Mouse (Mus musculus): ENCODE results near the gene Aarsd1. TPM values are rescaled to one million over a fixed set of nuclear protein-coding genes. Genes with fewer than 3 reads are reported as not detected.
A peak's percentile ranks its signal among the peaks of the same experiment; 100 is the strongest.
"Not testable (repeated sequence)": the region's sequence is repeated elsewhere in the genome, so short reads cannot be mapped to it uniquely, and the experiment has no call there.

Gene Aarsd1
- total RNA-seq, 2 experiments from 2014 or later: 43.9 to 48.9 TPM

- DNase-seq (ENCODE audit: extremely low spot score in 1 of 2, low spot score in 1 of 2): no peak
Observed at GRCm38 (mm10) chr11:101448274-101448746, 30.9 kb upstream of the Aarsd1 start, which contains the start of gene Ifi35. Gene Ifi35, plus strand, starts transcription at chr11:101448407.

DNA sequence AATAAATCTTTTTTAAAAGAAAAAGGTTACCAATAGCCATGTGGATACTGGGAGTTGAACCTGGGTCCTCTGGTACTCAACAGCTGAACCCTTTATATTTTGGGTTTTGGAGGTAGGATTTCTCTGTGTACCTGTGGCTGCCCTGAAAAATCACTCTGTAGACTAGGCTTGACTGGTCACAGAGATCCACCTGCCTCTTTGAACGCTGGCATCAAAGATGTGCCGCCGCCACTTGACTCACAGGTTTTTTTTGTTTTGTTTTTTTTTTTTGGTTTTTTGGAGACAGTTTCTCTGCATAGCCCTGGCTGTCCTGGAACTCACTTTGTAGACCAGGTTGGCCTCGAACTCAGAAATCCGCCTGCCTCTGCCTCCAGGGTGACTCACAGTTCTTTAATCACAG, 30.4 kb upstream of the Aarsd1 start:
- DNase-seq (ENCODE audit: extremely low spot score in 1 of 2, low spot score in 1 of 2): no peak

DNA sequence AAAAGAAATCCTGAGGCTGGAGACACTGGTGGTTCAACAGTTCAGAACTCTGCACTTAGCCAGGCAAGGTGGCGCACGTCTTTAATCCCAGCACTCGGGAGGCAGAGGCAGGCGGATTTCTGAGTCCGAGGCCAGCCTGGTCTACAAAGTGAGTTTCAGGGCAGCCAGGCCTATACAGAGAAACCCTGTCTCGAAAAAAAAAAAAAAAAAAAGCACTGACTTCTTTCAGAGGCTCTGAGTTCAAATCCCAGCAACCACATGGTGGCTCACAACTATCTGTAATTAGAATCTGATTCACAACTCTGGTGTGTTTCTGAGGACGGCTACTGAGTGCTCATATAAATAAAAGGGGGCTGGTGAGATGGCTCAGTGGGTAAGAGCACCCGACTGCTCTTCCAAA, 29.4 kb upstream of the Aarsd1 start:
- DNase-seq (ENCODE audit: extremely low spot score in 1 of 2, low spot score in 1 of 2): not testable (repeated sequence)

DNA sequence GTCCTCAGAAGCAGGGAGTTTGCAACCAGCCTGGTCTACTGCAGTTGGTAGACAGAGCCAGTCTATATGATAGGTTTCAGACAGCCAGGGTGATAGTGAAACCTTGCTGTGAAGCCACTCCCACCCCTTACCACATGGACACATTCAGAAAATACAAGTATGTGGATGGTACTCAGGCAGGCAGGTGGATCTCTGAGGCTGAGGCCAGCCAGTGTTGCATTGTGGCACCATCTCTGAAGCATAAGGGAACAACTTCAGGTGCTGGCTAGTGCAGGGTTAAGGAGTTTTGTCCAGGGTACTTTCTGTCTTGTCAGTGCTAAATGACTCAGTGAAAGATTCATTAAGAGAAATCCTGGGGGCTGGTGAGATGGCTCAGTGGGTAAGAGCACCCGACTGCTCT, 28.9 kb upstream of the Aarsd1 start:
- DNase-seq (ENCODE audit: extremely low spot score in 1 of 2, low spot score in 1 of 2): no peak

DNA sequence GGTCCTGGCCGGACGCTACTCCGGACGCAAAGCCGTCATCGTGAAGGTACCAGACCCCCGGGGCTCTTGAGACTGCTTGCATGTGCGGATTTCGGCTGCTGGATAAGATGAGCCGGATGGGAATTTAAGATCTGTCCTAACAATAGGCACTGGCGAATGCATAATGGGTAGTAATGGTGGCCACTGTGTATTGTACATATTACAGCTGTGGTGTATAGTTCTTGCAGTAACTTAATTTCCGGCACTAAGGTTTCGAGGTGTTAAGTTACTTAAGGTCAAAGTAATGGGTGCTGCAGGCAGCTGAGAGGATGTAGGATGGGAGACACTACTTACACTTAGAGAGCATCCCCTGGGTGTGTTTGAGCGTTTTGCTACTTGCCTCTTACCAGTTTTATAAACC, 25.3 kb upstream of the Aarsd1 start:
- no peak for DNase-seq (ENCODE audit: extremely low spot score in 1 of 2, low spot score in 1 of 2)

DNA sequence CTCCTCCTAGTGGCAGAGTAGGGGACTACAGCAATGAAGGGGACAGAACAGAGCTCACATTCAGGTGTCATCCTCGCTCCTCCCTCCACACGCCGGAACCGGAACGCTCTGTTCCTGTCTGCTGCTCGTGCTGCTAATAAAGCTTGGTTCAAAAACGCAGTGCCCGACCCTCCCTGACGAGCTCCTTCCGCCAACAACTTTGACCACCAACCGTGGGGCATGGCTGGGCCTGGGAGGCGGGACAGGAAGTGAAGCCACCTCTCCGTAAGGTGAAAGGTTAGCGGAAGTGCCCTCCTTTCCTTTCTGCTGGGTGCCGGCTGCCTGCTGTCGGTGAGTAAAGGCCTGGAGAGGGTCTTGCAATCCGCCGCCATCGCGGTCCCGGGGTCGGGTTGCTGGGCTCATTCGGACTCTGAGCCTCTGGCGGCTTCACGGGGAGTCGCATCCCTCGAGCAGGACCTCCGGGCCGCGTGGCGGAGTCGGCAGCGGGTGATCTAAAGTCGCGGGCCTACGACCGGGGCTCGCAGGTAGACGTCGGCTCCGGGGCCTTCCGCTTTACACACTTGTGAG, 24.8 kb upstream of the Aarsd1 start, which contains the start of gene Rpl27:
TSS of gene Rpl27 (plus strand) at position 172 of the 567 bp plus-strand sequence.
- DNase-seq (ENCODE audit: extremely low spot score in 1 of 2, low spot score in 1 of 2): peak; percentile 83 to 90

- DNase-seq (ENCODE audit: extremely low spot score in 1 of 2, low spot score in 1 of 2): not testable (repeated sequence)
Observed at GRCm38 (mm10) chr11:101441450-101442126, 24.2 kb upstream of the Aarsd1 start.

DNA sequence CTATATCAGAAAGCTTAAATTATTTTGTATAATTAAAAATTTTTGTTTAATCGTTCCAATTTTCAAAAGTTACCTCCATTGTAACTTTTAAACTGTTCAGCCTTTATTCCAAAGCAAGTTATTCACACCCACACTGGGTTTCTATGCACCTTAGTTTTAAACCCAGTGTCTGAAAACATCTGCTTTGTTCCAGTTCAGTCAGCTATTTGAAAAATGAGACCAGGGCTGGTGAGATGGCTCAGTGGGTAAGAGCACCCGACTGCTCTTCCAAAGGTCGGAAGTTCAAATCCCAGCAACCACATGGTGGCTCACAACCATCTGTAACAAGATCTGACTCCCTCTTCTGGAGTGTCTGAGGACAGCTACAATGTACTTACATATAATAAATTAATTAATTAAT, 20.6 kb upstream of the Aarsd1 start:
- not testable (repeated sequence) for DNase-seq (ENCODE audit: extremely low spot score in 1 of 2, low spot score in 1 of 2)

GRCm38 (mm10) chr11:101436916-101437315, 19.5 kb upstream of the Aarsd1 start:
- no peak for DNase-seq (ENCODE audit: extremely low spot score in 1 of 2, low spot score in 1 of 2)

GRCm38 (mm10) chr11:101435831-101436230, 18.4 kb upstream of the Aarsd1 start:
- no peak for DNase-seq (ENCODE audit: extremely low spot score in 1 of 2, low spot score in 1 of 2)

- no peak for DNase-seq (ENCODE audit: extremely low spot score in 1 of 2, low spot score in 1 of 2)
Observed at GRCm38 (mm10) chr11:101433396-101433795, 16.0 kb upstream of the Aarsd1 start.

GRCm38 (mm10) chr11:101431327-101431726, 13.9 kb upstream of the Aarsd1 start:
- no peak for DNase-seq (ENCODE audit: extremely low spot score in 1 of 2, low spot score in 1 of 2)

DNA sequence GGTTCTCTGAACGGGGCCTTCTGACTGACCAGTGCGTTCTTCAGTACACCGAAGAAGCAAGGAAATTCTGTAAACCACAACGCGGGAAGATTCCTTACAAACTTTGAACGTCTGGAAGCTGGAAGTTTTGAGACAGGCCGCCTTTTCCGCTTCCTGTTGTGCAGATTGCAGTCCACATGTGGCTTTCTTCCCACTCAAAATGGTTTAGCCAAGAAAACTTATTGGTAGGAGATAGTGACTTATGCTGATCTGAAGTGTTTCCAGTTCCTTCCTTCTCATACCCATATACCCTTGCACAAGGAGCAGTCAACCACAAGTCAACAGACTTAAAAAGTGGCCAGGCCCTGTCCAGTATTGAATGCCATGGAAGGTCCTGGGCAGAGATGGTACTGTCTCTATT, 8.8 kb upstream of the Aarsd1 start:
- no peak for DNase-seq (ENCODE audit: extremely low spot score in 1 of 2, low spot score in 1 of 2)

- peak; percentile 98 for DNase-seq (ENCODE audit: extremely low spot score in 1 of 2, low spot score in 1 of 2)
Observed at GRCm38 (mm10) chr11:101424925-101425813, 7.8 kb upstream of the Aarsd1 start, which contains the start of the genes Rundc1 and Ptges3l. Gene Rundc1, plus strand, starts transcription at chr11:101425085. Gene Ptges3l, minus strand, starts transcription at chr11:101425333.

DNA sequence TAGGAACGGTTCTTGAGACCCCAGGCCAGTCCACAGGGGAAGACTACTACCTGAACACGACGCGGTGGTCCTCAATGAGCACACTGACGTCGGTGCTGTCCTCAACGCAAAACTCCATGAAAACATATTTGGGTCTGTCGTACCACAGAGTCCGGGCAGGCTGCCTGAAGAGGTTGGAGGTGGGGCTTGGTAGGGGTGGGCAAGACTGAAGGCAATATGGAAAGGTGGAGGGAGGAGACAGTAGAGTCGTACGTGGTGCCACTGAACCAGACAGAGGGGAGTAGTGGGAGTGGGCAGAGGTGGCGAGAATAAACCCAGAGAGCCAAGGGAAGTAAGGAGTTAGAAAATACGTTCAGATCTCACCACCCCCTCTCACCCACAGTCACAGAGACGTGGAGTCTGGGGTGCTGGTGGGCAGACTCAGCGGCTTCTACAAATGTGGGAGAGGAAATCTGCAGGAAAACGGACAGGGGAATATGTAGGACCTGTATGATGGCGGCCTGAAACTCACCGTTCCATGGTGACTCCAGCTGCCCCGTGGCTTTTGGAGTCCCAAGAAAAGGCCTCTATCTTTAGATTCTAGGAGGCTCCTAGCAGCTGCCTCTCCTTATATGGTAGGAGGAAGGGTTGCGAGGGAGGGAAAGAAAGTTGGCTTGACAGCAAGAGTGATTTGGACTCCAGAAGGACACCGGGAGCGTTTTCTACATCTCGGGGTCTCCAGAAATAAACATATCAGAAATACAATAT, 6.9 kb upstream of the Aarsd1 start, which contains the start of gene Gm27029:
TSS of gene Gm27029 (minus strand) at position 692 of the 747 bp plus-strand sequence.
- no peak for DNase-seq (ENCODE audit: extremely low spot score in 1 of 2, low spot score in 1 of 2)

DNA sequence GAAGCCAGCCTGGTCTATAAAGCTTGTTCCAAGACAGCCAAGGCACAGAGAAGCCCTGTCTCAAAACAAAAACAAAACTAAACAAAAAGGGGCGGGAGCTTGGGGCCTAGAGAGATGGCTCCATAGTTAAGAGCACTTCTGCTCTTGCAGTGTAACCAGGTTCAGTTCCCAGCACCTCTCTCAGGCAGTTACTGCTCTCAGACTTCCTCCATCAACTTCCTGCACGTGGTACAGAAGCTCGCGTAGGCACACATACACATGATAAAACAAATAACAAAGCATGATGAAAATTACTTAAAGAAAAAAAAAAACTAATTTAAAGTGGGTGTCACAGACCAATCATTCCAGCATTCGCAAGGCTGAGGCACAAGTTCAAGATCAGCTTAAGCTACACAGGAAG, 2.7 kb upstream of the Aarsd1 start:
- no peak for DNase-seq (ENCODE audit: extremely low spot score in 1 of 2, low spot score in 1 of 2)

GRCm38 (mm10) chr11:101419610-101420009, 2.2 kb upstream of the Aarsd1 start:
- no peak for DNase-seq (ENCODE audit: extremely low spot score in 1 of 2, low spot score in 1 of 2)

DNA sequence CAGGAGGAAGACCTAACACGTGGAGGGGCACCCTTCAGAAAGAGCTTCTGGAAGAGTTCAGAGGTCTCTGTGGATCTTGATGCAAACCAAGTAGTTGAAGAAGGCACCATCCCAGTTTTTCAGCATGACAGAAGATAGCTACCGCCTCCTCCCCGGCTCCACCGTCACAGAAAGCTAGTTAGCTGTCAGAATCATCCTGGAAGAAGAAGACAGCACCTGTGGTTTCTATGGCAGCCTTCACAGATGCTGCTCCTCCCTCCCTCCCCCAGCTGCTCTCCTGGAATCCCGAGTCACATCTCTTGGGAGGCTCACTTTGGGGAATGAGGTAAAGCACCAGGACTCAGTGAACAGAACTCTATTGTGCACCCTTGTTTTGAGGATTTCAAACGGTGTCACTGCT, 1.6 kb upstream of the Aarsd1 start:
- no peak for DNase-seq (ENCODE audit: extremely low spot score in 1 of 2, low spot score in 1 of 2)

DNA sequence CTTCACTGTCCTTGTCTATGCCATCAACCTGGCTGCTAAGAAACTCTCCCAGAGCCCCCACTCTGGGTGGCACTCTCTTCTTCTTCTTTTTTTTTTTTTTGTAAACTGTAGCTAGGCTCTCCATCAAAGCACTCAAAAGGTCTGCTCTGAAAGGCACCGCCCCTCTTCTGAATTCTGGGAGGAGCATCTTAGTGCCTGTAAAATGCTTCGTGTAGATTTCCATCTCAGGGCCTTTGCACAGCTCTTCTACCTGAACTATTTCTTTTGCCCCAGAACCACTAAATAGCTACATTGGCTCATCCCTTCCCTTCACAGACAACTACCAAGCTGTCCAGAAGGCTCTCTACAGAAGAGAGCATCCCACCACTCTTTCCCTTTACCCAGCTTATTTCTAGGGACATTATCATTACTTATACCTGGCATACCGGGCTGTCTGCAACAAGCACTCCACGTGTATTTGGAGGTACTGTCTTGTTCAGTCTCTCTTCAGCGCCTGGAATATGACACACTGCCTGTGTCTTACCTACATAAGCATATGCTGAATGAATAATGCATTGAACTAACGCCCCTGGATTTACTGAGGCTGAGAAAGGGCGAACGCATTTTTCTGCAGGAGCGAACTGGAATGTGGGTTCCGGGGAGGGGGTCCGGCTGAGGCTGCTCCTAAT, 848 bp downstream of the Aarsd1 start:
- no peak for DNase-seq (ENCODE audit: extremely low spot score in 1 of 2, low spot score in 1 of 2)

DNA sequence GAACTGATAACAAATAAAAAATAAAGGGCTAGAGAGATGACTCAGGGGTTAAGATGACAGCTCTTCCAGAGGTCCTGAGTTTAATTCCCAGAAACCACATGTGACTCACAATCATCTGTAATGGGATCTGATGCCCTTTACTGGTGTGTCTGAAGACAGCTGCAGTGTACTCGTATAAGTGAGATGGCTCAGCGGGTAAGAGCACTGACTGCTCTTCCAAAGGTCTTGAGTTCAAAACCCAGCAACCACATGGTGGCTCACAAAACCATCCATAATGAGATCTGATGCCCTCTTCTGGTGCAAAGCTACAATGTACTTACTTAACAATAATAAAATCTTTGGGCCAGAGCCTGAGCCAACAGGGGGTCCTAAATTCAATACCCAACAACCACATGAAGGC, 2.1 kb downstream of the Aarsd1 start:
- DNase-seq (ENCODE audit: extremely low spot score in 1 of 2, low spot score in 1 of 2): no peak
